Mouse (Mus musculus): ENCODE results near the gene Zcchc14. TPM values are rescaled to one million over a fixed set of nuclear protein-coding genes. Genes with fewer than 3 reads are reported as not detected.

Zcchc14 gene
- 0.45 TPM in 1 of 4 replicates, not detected in the others for total RNA-seq (2023; ENCODE audit: inconsistent age)

GRCm38 (mm10) chr8:121652774-121653323 lies at the start of gene Zcchc14:
Gene Zcchc14 (minus strand): TSS chr8:121652901.

DNA sequence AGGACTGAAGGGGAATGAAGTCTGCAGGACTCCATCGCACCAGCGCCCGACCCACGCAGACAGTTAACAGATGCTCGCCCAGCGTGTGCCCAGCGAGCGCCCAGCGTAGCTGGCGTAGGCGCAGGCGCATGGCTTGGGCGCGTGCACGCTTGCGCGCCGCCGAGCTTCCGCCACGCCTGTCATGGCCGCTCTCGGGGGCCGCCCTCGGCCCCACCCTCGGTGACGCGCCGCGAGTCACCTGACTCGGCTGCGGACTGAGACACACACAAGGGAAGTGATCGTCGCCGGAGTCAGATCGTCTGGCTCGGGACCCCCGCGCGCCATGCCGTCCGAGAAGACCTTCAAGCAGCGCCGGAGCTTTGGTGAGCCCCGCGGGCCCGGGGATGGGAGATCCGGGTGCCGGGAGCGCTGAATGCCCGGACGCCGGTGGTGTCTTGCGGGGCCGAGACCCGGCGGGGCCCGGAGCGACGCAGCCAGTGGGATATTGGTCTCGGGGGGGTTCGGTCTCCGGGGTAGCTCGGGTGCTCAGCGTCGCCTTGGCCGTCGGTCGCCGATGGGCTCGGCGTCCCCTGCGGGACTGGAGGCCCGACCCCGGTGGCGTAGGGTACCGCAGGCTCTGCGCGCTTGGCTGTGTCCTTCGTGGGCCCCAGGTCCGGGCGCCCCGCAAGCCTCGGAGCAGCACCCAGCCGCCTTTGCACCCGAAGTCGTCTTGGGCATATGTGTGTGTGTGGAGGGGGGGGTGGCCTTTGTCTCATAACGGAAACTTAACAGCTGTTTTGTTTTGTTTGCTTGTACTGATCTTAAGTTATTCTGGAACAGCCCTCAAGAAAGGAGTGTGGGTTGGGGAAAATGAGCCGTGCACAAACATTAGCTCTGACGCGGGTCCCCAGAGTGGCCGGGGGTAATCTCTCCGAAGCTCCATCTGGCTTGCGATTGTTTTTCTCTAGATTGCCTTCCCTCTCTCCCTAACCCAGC lies 62.2 kb downstream of the Zcchc14 start, which contains the start of gene Map1lc3b:
TSS of gene Map1lc3b (plus strand) at position 159 of the 975 bp plus-strand sequence.

GRCm38 (mm10) chr8:121578676-121579451 lies 73.8 kb downstream of the Zcchc14 start, which contains the start of gene Fbxo31:
Gene Fbxo31 (minus strand): TSS chr8:121578806.

Other genes starting within 250 kb of the Zcchc14 start
- gene 1700018B08Rik, start 108.6 kb downstream of the Zcchc14 start, total RNA-seq (2023; ENCODE audit: inconsistent age), result not detected in 4 replicates
- 14.6 to 19.8 TPM (median 17.6 TPM) in 4 replicates for gene Fbxo31, start 74.1 kb downstream of the Zcchc14 start, total RNA-seq (2023; ENCODE audit: inconsistent age)
- gene Map1lc3b, start 62.5 kb downstream of the Zcchc14 start, total RNA-seq (2023; ENCODE audit: inconsistent age), result 207 to 221 TPM (median 211 TPM) in 4 replicates
- gene Jph3, start 76.7 kb upstream of the Zcchc14 start, total RNA-seq (2023; ENCODE audit: inconsistent age), result not detected in 4 replicates
- gene Klhdc4, start 176.7 kb upstream of the Zcchc14 start, total RNA-seq (2023; ENCODE audit: inconsistent age), result 51.9 to 61.9 TPM (median 56.8 TPM) in 4 replicates